Mouse (Mus musculus) heart, postnatal 36 days (tissue): Measurements from ENCODE around the gene Gm17606. TPM values are rescaled to one million over a fixed set of nuclear protein-coding genes. Genes with fewer than 3 reads are reported as not detected.

Experiments
- DNase-seq, 2 experiments: peaks; one replicate each; pipeline ENCODE4 v3.0.0; 2021 to 2022
- intact Hi-C: fragments of 180-260 bp; cut with DNase I; formaldehyde crosslinking; loops from one replicate; pipeline ENCODE4 v1.15.1; 2025
- total RNA-seq, 2 experiments: library from RNA; stranded (reverse); gene quantifications; 2 replicates each; pipeline ENCODE4 v1.2.3; 2021

Gm17606 gene
- total RNA-seq, 2 experiments from 2014 or later: not detected

DNA sequence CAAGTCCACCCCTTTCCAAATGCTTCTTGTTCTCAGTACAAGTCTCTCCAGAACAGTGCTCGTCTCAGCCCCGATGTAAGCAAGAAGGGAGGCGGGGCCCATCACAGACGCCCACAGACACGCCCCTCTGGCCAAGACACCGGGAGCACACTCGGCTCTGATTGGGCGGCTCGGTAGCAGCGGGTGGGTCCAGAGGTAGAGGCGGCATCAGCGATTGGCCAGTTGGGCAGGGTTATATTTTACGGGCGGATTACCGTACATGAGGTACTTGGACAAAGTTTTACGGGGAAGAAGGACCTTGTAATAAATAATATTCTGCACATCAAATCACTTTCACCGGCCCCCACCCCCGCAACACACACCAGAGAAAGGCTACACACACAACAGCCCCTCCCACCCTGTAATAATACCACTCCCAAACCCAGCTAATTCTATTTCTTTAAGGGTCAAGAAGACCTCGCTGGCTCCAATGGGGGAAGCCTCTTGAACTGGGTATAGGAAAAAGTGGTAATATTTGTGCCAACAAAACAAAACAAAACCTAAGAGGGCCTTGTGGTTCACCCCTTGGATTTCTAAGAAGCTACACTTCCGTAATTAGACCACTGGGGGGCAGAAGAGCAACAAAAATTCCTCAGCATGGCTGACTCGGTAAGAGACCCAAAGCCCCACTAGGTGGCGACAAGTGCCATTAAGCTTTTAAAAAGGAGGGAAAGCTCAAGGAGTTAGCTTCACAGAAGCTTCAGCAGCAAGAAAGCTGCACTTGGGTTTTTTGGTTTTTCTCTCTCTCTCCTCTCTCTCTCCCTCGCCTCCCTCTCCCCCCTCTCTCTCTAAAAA, 10.1 kb downstream of the Gm17606 start:
- intact Hi-C loops: loop anchor here (1.0 to 5.0 kb wide), 3 partner anchors 20 to 50 kb away; partner anchors contain the start of genes 1700123O20Rik and Acin1
- peak; percentile 81 to 84 for DNase-seq

- intact Hi-C loops: loop anchor here (1.0 to 5.0 kb wide), 3 partner anchors 19 to 50 kb away; partner anchors contain the start of genes 1700123O20Rik and Acin1
- DNase-seq: no peak
Observed at GRCm38 (mm10) chr14:54651556-54651955, 10.8 kb downstream of the Gm17606 start.

DNA sequence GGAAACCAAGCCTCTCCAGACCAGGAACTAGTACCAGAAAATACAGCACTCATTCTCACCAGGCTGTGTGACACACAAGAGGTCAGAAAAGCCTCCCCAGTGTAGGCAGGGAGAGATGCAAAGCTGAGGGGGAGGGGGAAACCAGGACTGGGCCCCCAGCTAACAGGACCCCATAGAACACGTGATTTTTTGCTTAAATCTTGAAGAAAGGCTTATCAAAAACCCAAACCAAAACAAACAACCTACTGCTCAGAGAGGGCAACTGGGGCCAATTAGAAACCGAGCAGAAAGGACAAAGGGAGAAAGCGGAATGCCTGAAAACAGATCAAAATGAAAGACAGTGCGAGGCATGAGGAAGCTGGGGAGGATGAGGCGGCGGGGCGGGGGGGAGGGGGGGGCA, 12.0 kb downstream of the Gm17606 start:
- intact Hi-C loops: loop anchor here (5.0 kb wide), 1 partner anchor 35 kb away; the partner anchor contains the start of genes 1700123O20Rik and Acin1
- DNase-seq: no peak

- intact Hi-C loops: loop anchor here (5.0 kb wide), 1 partner anchor 34 kb away; the partner anchor contains the start of genes 1700123O20Rik and Acin1
- peak; percentile 76 to 82 for DNase-seq
Observed at GRCm38 (mm10) chr14:54653496-54653895, 12.7 kb downstream of the Gm17606 start.

GRCm38 (mm10) chr14:54660009-54660408, 19.3 kb downstream of the Gm17606 start:
- intact Hi-C loops: no loop called here

DNA sequence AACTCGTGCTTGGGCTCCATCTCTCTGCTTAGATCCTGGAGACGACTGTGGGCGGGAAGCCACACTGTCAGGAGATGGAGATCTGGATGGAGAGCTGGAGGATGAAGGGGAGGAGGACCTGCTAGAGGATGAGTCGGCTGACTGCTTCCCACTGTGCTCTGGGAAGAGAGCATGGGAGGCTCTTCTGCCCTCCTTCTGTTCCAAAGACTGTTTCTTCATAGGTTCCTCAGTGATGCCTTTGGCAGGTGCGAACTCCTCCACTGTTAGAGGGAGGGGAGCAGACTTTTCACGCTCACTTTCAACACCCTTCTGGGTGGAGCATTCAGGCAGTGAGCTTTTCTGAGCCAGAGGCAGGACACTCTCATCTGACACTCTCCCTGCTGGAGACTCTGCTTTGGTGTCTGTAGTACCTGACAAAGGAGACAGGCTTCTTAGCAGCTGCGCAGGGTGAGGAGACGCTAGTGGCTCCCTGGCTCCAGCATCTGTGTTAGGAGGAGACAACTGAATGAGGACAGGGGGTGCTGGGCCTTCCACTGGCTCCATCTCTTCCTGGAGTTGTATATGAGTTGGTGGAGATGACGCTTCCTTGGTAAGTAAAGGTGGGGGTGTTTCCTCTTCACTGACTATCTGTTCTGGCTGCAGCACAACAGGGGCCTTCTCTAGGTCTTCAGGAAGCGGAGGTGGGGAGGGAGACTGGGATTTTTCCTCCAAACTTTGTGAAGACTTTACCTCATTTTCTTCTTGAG, 23.9 kb downstream of the Gm17606 start:
- intact Hi-C loops: no loop called here
- no peak for DNase-seq

More at GRCm38 (mm10) chr14:54660009-54660408, 19.3 kb downstream of the Gm17606 start:
- DNase-seq: no peak

DNA sequence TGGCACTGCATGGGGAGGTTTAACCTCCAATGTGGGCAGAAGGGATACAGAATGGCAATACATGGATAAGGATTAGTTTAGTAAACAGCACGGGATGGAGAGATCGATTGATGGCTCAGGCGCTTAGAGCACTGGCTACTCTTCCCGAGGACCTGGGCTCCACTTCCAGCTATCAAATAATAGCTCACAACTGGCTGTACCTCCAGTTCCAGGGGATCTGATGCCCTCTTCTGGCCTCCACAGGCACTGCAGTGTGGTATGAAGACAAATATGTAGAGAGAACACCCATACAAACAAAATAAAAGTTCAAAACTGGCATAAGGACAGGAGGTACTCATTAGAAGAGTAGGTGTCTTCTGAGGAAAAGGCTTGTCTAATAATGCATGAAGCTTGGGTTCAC, 28.6 kb downstream of the Gm17606 start:
- intact Hi-C loops: no loop called here

DNA sequence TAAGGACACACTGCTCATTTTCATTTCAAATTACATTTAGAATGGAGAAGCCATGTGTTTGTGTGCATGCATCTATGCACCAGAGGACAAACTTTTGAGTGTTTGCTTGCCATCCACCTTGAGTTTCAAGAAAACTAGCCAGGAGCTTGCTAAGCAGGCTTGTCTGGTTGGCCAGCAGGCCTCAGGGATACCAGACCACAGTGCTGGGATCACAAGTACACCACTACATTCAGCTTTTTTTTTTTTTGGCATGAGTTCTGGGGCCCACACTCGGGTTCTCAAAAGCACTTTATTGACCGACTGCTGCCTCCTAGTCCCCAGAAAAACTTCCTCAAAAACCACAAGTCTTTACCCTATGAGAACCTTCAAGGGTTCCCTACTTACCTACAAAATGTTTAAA, 33.6 kb downstream of the Gm17606 start:
- DNase-seq: no peak
- intact Hi-C loops: no loop called here

More for the DNA sequence above, 28.6 kb downstream of the Gm17606 start:
- peak; percentile 43 to 61 for DNase-seq

DNA sequence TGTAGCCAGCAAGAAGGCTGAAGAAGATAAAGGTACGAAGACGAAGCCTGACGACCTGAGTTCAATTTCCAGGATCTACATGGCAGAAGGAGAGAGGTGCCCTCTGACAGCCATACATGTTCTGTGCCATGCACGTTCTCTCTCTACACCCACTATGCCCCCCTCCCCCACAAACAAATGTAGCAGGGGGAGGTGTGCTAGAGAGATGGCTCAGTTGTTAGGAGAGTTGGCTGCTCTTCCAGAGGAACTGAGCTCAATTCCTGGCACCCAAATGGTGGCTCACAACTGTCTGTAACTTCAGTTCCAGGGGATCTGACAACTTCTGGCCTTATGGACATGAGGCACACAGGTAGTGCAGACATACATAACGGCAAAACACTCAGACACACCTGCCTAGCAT, 35.5 kb downstream of the Gm17606 start:
- intact Hi-C loops: no loop called here
- no peak for DNase-seq

DNA sequence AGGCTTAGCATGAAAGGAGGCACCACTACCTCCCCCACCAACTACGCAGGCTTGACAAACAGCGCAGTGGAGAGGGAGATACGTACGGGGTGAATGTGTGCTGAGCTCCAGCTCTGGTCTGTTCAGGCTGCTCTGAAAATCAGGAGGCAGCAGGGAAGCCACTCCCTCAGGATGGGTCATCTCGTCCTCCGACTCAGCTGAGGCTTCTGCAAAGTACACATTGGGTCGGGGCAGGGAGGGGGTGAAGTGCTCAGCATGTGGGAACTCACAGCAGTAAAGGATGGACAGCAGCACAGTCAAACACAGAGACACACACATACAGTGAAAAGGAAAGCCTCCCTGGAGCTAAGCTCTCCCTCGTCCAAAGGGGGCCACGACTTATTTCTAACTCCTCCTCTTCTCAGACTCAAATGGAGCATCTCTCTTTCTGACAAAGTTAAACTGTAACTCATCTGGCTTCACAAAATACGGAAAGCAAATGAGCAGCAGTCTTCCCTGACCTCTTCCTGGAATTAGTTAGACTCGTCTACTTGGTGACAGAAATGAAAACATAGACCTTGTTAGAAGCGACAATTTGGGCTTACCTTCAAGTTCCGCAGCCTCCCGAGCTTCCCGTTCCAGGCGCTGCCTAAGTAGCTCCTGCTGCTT, 38.0 kb downstream of the Gm17606 start:
- intact Hi-C loops: no loop called here
- DNase-seq: no peak

DNA sequence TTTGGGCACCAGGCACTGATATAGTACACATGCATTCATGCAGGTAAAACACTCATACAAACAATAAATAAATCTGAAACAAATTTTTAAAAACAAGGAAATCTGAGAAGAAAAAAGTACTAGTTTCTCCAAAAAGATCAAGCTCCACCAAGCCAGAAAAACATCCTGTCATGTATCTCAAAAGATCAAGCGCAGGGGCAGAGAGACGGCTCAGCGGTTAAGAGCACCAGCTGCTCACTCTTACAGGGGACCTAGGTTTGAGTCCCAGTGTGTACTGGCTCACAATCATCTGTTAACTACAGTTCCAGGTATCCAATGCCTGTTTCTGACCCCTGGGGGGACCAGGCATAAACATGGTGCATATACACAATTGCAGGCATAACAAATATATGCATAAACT, 41.6 kb downstream of the Gm17606 start:
- no peak for DNase-seq
- intact Hi-C loops: loop anchor here (10.0 kb wide), 1 partner anchor 448 kb away; no protein-coding TSS in a partner anchor

DNA sequence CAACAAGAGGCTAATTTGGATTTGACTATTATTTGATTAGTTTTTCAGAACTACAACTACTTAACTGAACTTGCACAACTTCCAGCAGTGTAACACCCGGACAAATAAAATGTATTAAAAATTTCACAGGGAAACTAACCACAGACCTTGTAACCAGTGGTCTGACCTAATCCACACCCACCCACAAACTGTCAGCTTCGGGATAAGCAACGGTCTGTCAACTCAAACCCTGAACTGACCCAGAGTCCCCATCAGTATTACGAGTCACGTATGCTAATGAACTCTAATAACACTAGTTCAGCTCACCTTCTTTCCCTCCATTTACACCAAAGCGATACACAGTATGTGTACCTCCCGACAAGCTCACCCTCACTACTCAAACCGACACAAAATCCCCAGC, 44.7 kb downstream of the Gm17606 start:
- no peak for DNase-seq
- intact Hi-C loops: loop anchor here (5.0 to 10.0 kb wide), 2 partner anchors 33 to 451 kb away; no protein-coding TSS in a partner anchor

DNA sequence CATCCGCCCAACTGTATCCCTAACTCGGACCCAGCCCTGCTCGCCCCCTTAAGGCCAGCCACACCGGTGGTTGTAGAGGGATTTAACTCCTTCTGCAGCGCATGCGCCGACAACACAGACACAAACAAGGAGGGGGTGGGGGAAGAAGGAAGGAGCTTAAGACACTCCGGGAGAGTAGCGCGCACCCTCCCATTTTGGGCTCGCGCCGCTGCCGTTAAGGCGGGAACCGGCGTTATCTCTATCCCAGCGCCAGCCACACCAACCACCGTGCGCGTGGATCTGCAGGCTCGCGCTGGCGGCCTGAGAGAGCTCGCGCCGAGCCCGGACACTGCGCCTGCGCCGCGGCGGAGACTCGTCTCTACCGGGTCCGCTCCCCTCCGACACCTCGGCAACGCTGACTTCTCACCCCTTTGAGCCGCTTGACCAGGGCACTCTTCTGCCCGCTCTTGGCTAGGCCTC, 45.3 kb downstream of the Gm17606 start, which contains the start of gene 1700123O20Rik:
1700123O20Rik (plus strand) TSS at position 154 of the 459 bp plus-strand sequence.
- no peak for DNase-seq

GRCm38 (mm10) chr14:54686522-54687143, 45.9 kb downstream of the Gm17606 start, which contains the start of gene Acin1:
Gene Acin1, minus strand, starts transcription at chr14:54686931.
- intact Hi-C loops: loop anchor here (5.0 to 10.0 kb wide), 2 partner anchors 34 to 452 kb away; no protein-coding TSS in a partner anchor
- DNase-seq: peak; percentile 100

More for the DNA sequence above, 45.3 kb downstream of the Gm17606 start, which contains the start of gene 1700123O20Rik:
- intact Hi-C loops: loop anchor here (5.0 to 10.0 kb wide), 2 partner anchors 34 to 451 kb away; no protein-coding TSS in a partner anchor

GRCm38 (mm10) chr14:54687251-54687650, 46.5 kb downstream of the Gm17606 start:
- intact Hi-C loops: loop anchor here (5.0 to 10.0 kb wide), 2 partner anchors 35 to 452 kb away; no protein-coding TSS in a partner anchor

DNA sequence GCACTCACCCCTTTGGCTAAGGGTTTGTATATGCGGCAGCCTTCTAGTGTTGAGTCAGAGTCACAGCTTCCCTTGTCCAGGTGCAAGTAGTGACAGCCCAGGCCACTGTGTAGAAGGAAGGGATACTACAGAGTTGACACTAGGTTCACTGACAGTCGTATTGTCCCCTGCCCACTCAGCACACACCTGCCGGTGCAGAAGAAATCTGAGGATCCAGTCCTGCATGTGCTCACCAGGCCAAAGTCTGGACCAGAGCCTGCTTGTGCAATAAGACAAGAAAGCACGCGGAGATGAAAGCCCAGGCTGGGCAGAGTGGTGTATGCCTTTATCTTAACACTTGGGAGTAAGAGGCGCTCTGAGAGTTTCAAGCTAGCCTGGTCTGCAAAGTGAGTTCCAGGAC, 54.3 kb downstream of the Gm17606 start:
- intact Hi-C loops: no loop called here
- no peak for DNase-seq

More at GRCm38 (mm10) chr14:54687251-54687650, 46.5 kb downstream of the Gm17606 start:
- no peak for DNase-seq

DNA sequence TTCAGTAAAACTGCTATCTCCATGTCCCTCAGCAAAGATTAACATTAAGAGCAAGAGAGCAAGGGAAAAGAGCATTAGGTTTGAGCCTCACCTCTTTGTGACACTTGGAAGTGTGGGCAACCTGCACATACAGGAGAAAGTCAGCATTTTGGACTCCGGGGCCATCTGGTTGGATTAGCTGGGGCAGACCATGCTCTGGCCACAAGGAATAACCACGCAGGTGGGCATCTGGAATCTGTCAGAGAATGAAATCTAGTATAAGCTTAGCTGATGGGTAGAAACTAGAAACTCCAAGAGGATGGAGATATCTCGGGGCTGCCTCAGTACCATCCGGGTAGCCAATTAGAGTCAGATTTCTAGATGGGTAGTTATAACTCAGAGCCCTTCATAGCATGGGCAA, 56.0 kb downstream of the Gm17606 start:
- no peak for DNase-seq

More for the DNA sequence above, 56.0 kb downstream of the Gm17606 start:
- intact Hi-C loops: no loop called here
